ENCODE assay signal across 19 mouse cellular contexts in the genomic region with DNA sequence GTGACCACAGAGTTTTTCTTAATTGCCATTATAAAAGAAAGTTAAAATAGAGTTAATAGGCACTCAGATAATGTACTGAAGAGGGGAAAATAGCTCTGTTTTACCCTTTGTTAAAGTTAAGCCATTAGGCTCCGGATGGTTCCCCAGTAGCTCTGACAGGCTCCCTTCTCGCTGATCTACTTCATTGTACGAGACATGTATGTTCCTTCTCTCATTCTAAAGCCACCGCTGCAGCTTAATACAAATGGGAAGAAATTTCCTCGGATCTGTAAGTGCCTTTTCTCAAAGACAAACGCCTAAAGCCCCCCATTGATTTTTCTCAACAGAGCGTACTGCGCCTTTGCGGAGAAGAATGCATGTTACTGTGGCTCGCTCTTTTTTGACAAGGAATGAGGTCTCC.
DNase-seq lines count a peak whose midpoint lies in the region; ATAC-seq and TF ChIP-seq lines count a peak whose summit lies in the region.
"Had no signal": no experiment of that assay in that cellular context is flagged by ENCODE, and none has a peak within 500 bp of the region (broad histone marks: within the 10 kb centered on the region; RNA-seq: fewer than 3 reads in every experiment).

No protein-coding gene starts in this region.

- H3K9me3 ChIP-seq in midbrain, embryonic 11.5 days (ENCODE audit: control insufficient read depth, low read length): no peaks in the 10 kb centered on the region
- no peaks in the 10 kb centered on the region for H3K9me3 ChIP-seq in midbrain, embryonic 10.5 days (replicated peaks)
- no peaks in the 10 kb centered on the region for H3K9me3 ChIP-seq in forebrain, postnatal 0 days (ENCODE audit: low read length)
- no peaks in the 10 kb centered on the region for H3K9me3 ChIP-seq in midbrain, embryonic 12.5 days
- H3K9me3 ChIP-seq: heart, embryonic 13.5 days; limb, embryonic 10.5 days; megakaryocyte, embryonic 14.5 days had no signal

- ATAC-seq in midbrain, embryonic 11.5 days (ENCODE audit: low FRiP score): 0 out of 2 replicates have a peak, but pooled peaks have one; percentile 54
- peak; percentile 66; the same call in 1 of the 2 replicates for ATAC-seq in forebrain, postnatal 0 days
- 0 out of 2 replicates have a peak, but pooled peaks have one; percentile 11 for ATAC-seq in midbrain, embryonic 12.5 days (ENCODE audit: low FRiP score, low read depth)
- ATAC-seq in megakaryocyte progenitor cell, adult 5-6 weeks (replicated peaks; ENCODE audit: poor library complexity): no peak

- H3K9ac ChIP-seq in midbrain, embryonic 11.5 days (ENCODE audit: low read length): no peak overlapping the region
- H3K9ac ChIP-seq in forebrain, postnatal 0 days: no peak overlapping the region
- H3K9ac ChIP-seq in midbrain, embryonic 12.5 days (replicated peaks): no peak overlapping the region
- H3K9ac ChIP-seq: heart, embryonic 13.5 days had no signal

- 36% methylated on average over 10 of the region's 10 CpGs for WGBS in midbrain, embryonic 11.5 days
- WGBS in midbrain, embryonic 10.5 days: 47% methylated on average over 10 of the region's 10 CpGs
- 13% methylated on average over 10 of the region's 10 CpGs for WGBS in forebrain, postnatal 0 days
- 25% methylated on average over 10 of the region's 10 CpGs for WGBS in midbrain, embryonic 12.5 days

- 0 out of 2 replicates have a peak, but pooled peaks cover 5% of the 10 kb centered on the region for H3K4me1 ChIP-seq in midbrain, embryonic 11.5 days (ENCODE audit: control insufficient read depth, insufficient read depth, low read length)
- H3K4me1 ChIP-seq in midbrain, embryonic 10.5 days: peaks cover 13% of the 10 kb centered on the region
- no peaks in the 10 kb centered on the region for H3K4me1 ChIP-seq in forebrain, postnatal 0 days (ENCODE audit: insufficient read depth)
- H3K4me1 ChIP-seq in midbrain, embryonic 12.5 days: 0 out of 2 replicates have a peak, but pooled peaks cover 4% of the 10 kb centered on the region
- H3K4me1 ChIP-seq: heart, embryonic 13.5 days; limb, embryonic 10.5 days had no signal

- peak; percentile 83 for DNase-seq in midbrain, embryonic 11.5 days (ENCODE audit: low spot score, missing footprints)
- no peak for DNase-seq in midbrain, embryonic 10.5 days (ENCODE audit: low spot score)
- peak; percentile 10 for DNase-seq in forebrain, postnatal 0 days
- no peak for DNase-seq in B cell, adult 2 months
- DNase-seq in adrenal gland, adult (ENCODE audit: inconsistent age in 2 of 2, low spot score in 1 of 2): no peak
- DNase-seq: adrenal gland, adult 8-10 months; cerebellum, postnatal 10 days; kidney, adult 8-10 months; kidney, postnatal 25 days; lung, adult 18-20 months; lung, postnatal 14 days had no signal

- H3K27ac ChIP-seq in midbrain, embryonic 11.5 days (ENCODE audit: low read depth, low read length): no peak overlapping the region
- H3K27ac ChIP-seq in midbrain, embryonic 10.5 days (replicated peaks): no peak overlapping the region
- no peak overlapping the region for H3K27ac ChIP-seq in forebrain, postnatal 0 days (ENCODE audit: low read depth, low read length)
- H3K27ac ChIP-seq in midbrain, embryonic 12.5 days (replicated peaks): no peak overlapping the region
- H3K27ac ChIP-seq: heart, embryonic 13.5 days; left cerebral cortex, adult 2 months; limb, embryonic 10.5 days; stomach, postnatal 0 days had no signal

- H3K4me2 ChIP-seq in midbrain, embryonic 11.5 days: no peak overlapping the region
- no peak overlapping the region for H3K4me2 ChIP-seq in forebrain, postnatal 0 days (ENCODE audit: low read depth)
- peak overlapping the region; percentile 11; the same call in 1 of the 2 replicates for H3K4me2 ChIP-seq in midbrain, embryonic 12.5 days (replicated peaks)
- H3K4me2 ChIP-seq: heart, embryonic 13.5 days had no signal

- no peak for TF ChIP-seq CTCF in forebrain, postnatal 0 days (IDR thresholded peaks at IDR 0.05; ENCODE audit: low read depth)

- H3K27me3 ChIP-seq in midbrain, embryonic 11.5 days (ENCODE audit: control insufficient read depth, insufficient read depth, low read length): no peaks in the 10 kb centered on the region
- H3K27me3 ChIP-seq in midbrain, embryonic 10.5 days (ENCODE audit: low read depth, poor library complexity, severe bottlenecking): no peaks in the 10 kb centered on the region
- H3K27me3 ChIP-seq in forebrain, postnatal 0 days (ENCODE audit: insufficient read depth, low read length): no peaks in the 10 kb centered on the region
- H3K27me3 ChIP-seq in midbrain, embryonic 12.5 days: no peaks in the 10 kb centered on the region; the same call in 1 of the 2 replicates
- H3K27me3 ChIP-seq: heart, embryonic 13.5 days; megakaryocyte, embryonic 14.5 days had no signal

- no peaks in the 10 kb centered on the region for H3K36me3 ChIP-seq in midbrain, embryonic 11.5 days (ENCODE audit: control insufficient read depth, insufficient read depth, low read length)
- no peaks in the 10 kb centered on the region for H3K36me3 ChIP-seq in midbrain, embryonic 10.5 days
- no peaks in the 10 kb centered on the region for H3K36me3 ChIP-seq in forebrain, postnatal 0 days (ENCODE audit: insufficient read depth)
- H3K36me3 ChIP-seq in midbrain, embryonic 12.5 days: no peaks in the 10 kb centered on the region
- H3K36me3 ChIP-seq: heart, embryonic 13.5 days; limb, embryonic 10.5 days had no signal

- no peak overlapping the region for H3K4me3 ChIP-seq in midbrain, embryonic 11.5 days (ENCODE audit: low read depth, low read length)
- H3K4me3 ChIP-seq in midbrain, embryonic 10.5 days: no peak overlapping the region
- H3K4me3 ChIP-seq in forebrain, postnatal 0 days (ENCODE audit: low read depth, low read length): no peak overlapping the region
- no peak overlapping the region for H3K4me3 ChIP-seq in midbrain, embryonic 12.5 days
- H3K4me3 ChIP-seq: heart, embryonic 13.5 days; left cerebral cortex, adult 2 months; limb, embryonic 10.5 days; megakaryocyte, embryonic 14.5 days; myocyte had no signal

Comparison
In these comparisons a context has a peak if more than half of its experiments do, and no peak if none do; other contexts are left out.
1. DNase-seq: peak in midbrain, embryonic 11.5 days (single experiment) and forebrain, postnatal 0 days (single experiment); none in midbrain, embryonic 10.5 days (single experiment), B cell, adult 2 months (0 of 2) and adrenal gland, adult (0 of 2).